Mouse (Mus musculus): ENCODE measurements around the gene Gm48551.

Gm48551 gene

GRCm38 (mm10) chr10:81358209-81358608 lies 26.1 kb upstream of the Gm48551 start:
- DNase-seq, result no peak

GRCm38 (mm10) chr10:81358841-81359240 lies 25.4 kb upstream of the Gm48551 start:
- DNase-seq, result peak; percentile 74

GRCm38 (mm10) chr10:81360721-81361120 lies 23.5 kb upstream of the Gm48551 start:
- DNase-seq, result no peak

GRCm38 (mm10) chr10:81362336-81362949 lies 21.8 kb upstream of the Gm48551 start:
- no peak for DNase-seq

- DNase-seq, result no peak
Observed at GRCm38 (mm10) chr10:81363436-81364346, 20.6 kb upstream of the Gm48551 start.

GRCm38 (mm10) chr10:81364666-81365065 lies 19.6 kb upstream of the Gm48551 start:
- DNase-seq, result no peak

GRCm38 (mm10) chr10:81365073-81365472 lies 19.2 kb upstream of the Gm48551 start:
- no peak for DNase-seq

- DNase-seq, result no peak
Observed at GRCm38 (mm10) chr10:81365672-81366476, 18.4 kb upstream of the Gm48551 start, which contains the start of gene 4930404N11Rik. Gene 4930404N11Rik (minus strand): TSS chr10:81365816.

- DNase-seq, result no peak
Observed at GRCm38 (mm10) chr10:81366477-81367206, 17.6 kb upstream of the Gm48551 start.

- DNase-seq, result no peak
Observed at GRCm38 (mm10) chr10:81367207-81367495, 17.1 kb upstream of the Gm48551 start.

GRCm38 (mm10) chr10:81375322-81375721 lies 8.9 kb upstream of the Gm48551 start:
- DNase-seq, result no peak

GRCm38 (mm10) chr10:81376561-81377361 lies 7.5 kb upstream of the Gm48551 start:
- no peak for DNase-seq

- no peak for DNase-seq
Observed at GRCm38 (mm10) chr10:81377362-81377664, 7.0 kb upstream of the Gm48551 start.

- DNase-seq, result peak; percentile 54
Observed at GRCm38 (mm10) chr10:81377793-81378552, 6.3 kb upstream of the Gm48551 start, which contains the start of gene Fzr1. Gene Fzr1 (minus strand): TSS chr10:81378516.

- peak; percentile 100 for DNase-seq
Observed at GRCm38 (mm10) chr10:81378553-81379182, 5.6 kb upstream of the Gm48551 start.

GRCm38 (mm10) chr10:81379183-81379553 lies 5.1 kb upstream of the Gm48551 start:
- no peak for DNase-seq

GRCm38 (mm10) chr10:81379809-81380378 lies 4.4 kb upstream of the Gm48551 start:
- DNase-seq, result no peak

- no peak for DNase-seq
Observed at GRCm38 (mm10) chr10:81382039-81382438, 2.2 kb upstream of the Gm48551 start.

- no peak for DNase-seq
Observed at GRCm38 (mm10) chr10:81384605-81384982, 328 bp downstream of the Gm48551 start.

GRCm38 (mm10) chr10:81385603-81386306 lies 1.5 kb downstream of the Gm48551 start:
- no peak for DNase-seq

Measured in kidney, adult 9 months (tissue).